Mouse (Mus musculus) forebrain, postnatal 0 days (tissue): ENCODE measurements at regions not wholly inside any gene's neighbourhood (a gene's known extent, or its start where the extent isn't known, plus 50 kb on each side); places are given as distances from the start of the nearest gene placed in this dataset.

ENCODE experiments used
- ATAC-seq: fragments of 200-750 bp; cut with Nextera tagmentation; 2 replicates; pipeline ENCODE4 v1.8.0; 2017; ENCODE audit warnings: mild to moderate bottlenecking, moderate library complexity
- DNase-seq: peaks from one replicate; pipeline ENCODE4 v3.0.0-alpha.2; 2015
- H3K27ac ChIP-seq: fragments of 300-500 bp; sonication (generic); 2 replicates; pipeline ENCODE4 v1.5.1; 2014; ENCODE audit warnings: low read depth, mild to moderate bottlenecking, antibody characterized with exemption, low read length, moderate library complexity, mixed read lengths
- H3K27me3 ChIP-seq: fragments of 300-500 bp; sonication (generic); 2 replicates; pipeline ENCODE4 v1.6.1; 2014; ENCODE audit warnings: mild to moderate bottlenecking, low read length, mixed read lengths; ENCODE audit not compliant: insufficient read depth
- H3K36me3 ChIP-seq: fragments of 300-500 bp; sonication (generic); 2 replicates; pipeline ENCODE4 v1.6.1; 2014; ENCODE audit warnings: mild to moderate bottlenecking, moderate library complexity; ENCODE audit not compliant: insufficient read depth
- H3K4me1 ChIP-seq: fragments of 300-500 bp; sonication (generic); 2 replicates; pipeline ENCODE4 v1.6.1; 2014; ENCODE audit warnings: antibody characterized with exemption; ENCODE audit not compliant: insufficient read depth
- H3K4me2 ChIP-seq: fragments of 300-500 bp; sonication (generic); 2 replicates; pipeline ENCODE4 v1.6.1; 2014; ENCODE audit warnings: low read depth, mild to moderate bottlenecking, moderate library complexity
- H3K4me3 ChIP-seq: fragments of 300-500 bp; sonication (generic); 2 replicates; pipeline ENCODE4 v1.5.1; 2014; ENCODE audit warnings: low read depth, low read length, mixed read lengths
- H3K9ac ChIP-seq: fragments of 300-500 bp; sonication (generic); 2 replicates; pipeline ENCODE4 v1.6.1; 2014; ENCODE audit warnings: mild to moderate bottlenecking
- H3K9me3 ChIP-seq: fragments of 300-500 bp; sonication (generic); 2 replicates; pipeline ENCODE4 v1.6.1; 2016; ENCODE audit warnings: low read length
- CTCF ChIP-seq: sonication (generic); IDR thresholded peaks from 2 replicates; pipeline ENCODE4 v1.5.1; 2016; ENCODE audit warnings: antibody characterized with exemption, control low read depth, low read depth
- WGBS: fragments of 180-500 bp; shearing (Covaris S2); extraction: QIAGEN DNeasy Blood & Tissue Kit; methylation state at CpG from one replicate; pipeline ENCODE4 v1.1.7; 2014; 5-methylcytosine and 5-hydroxymethylcytosine counted together

- 0 out of 2 replicates have a peak, but pooled peaks cover 6% of the 10 kb centered on the region for H3K4me1 ChIP-seq
Measured at GRCm38 (mm10) chr1:167951717-167952116, 262.7 kb downstream of the Lmx1a start.

DNA sequence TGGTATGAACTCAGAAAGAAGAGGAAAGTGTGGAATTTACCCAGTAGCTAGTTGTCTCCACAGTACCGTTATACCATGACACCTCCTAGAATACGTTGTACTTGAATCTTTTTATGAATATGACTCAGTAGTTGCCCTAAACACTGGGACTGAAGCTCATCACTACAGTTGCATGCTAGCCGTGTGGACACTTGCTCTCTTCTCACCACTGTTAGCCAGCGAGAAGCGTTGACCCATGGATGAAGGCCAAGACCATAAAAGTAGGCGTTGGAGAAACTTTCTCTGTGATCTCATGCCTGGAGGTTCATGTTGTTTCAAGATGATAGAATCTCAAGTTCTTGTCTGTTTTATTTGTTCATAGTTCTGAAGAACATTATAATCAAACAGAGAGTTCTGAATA, 269.5 kb downstream of the Lmx1a start:
- WGBS: 93% methylated on average over 6 of the region's 6 CpGs
- TF ChIP-seq CTCF: no peak
- no peak overlapping the region for H3K4me2 ChIP-seq
- H3K9ac ChIP-seq: no peak overlapping the region
- DNase-seq (no peak), ATAC-seq (no peak)
- H3K4me1 ChIP-seq: no peaks in the 10 kb centered on the region
- H3K27me3 ChIP-seq: no peaks in the 10 kb centered on the region
- H3K36me3 ChIP-seq: no peaks in the 10 kb centered on the region
- H3K4me3 ChIP-seq: no peak overlapping the region
- no peak overlapping the region for H3K27ac ChIP-seq
- H3K9me3 ChIP-seq: no peaks in the 10 kb centered on the region

More at GRCm38 (mm10) chr1:167951717-167952116, 262.7 kb downstream of the Lmx1a start:
- no peak for ATAC-seq
- H3K36me3 ChIP-seq: no peaks in the 10 kb centered on the region
- H3K4me3 ChIP-seq: no peak overlapping the region
- no peak overlapping the region for H3K4me2 ChIP-seq
- H3K27me3 ChIP-seq: no peaks in the 10 kb centered on the region
- DNase-seq: no peak
- H3K9ac ChIP-seq: no peak overlapping the region
- no peak for TF ChIP-seq CTCF
- H3K27ac ChIP-seq: no peak overlapping the region
- no peaks in the 10 kb centered on the region for H3K9me3 ChIP-seq

GRCm38 (mm10) chr1:167969545-167969944, 280.5 kb downstream of the Lmx1a start:
- ATAC-seq (no peak), DNase-seq (no peak)
- H3K9ac ChIP-seq: no peak overlapping the region
- H3K4me1 ChIP-seq: no peaks in the 10 kb centered on the region
- no peaks in the 10 kb centered on the region for H3K36me3 ChIP-seq
- H3K9me3 ChIP-seq: no peaks in the 10 kb centered on the region
- no peak overlapping the region for H3K27ac ChIP-seq
- H3K4me3 ChIP-seq: no peak overlapping the region
- no peak for TF ChIP-seq CTCF
- H3K27me3 ChIP-seq: no peaks in the 10 kb centered on the region
- H3K4me2 ChIP-seq: no peak overlapping the region
- 36% methylated on average over 3 of the region's 3 CpGs for WGBS

GRCm38 (mm10) chr1:167969985-167970384, 280.9 kb downstream of the Lmx1a start:
- Histone ChIP-seq H3K27me3 (no peaks in the 10 kb centered on the region), H3K36me3 (no peaks in the 10 kb centered on the region), H3K9ac (no peak overlapping the region), H3K4me2 (no peak overlapping the region), H3K4me3 (no peak overlapping the region), H3K27ac (no peak overlapping the region), H3K9me3 (no peaks in the 10 kb centered on the region), H3K4me1 (no peaks in the 10 kb centered on the region)
- TF ChIP-seq CTCF: no peak
- no peak for ATAC-seq
- DNase-seq: no peak
- WGBS: 16% methylated on average over 5 of the region's 5 CpGs

- H3K4me2 ChIP-seq: no peak overlapping the region
- H3K9ac ChIP-seq: no peak overlapping the region
- H3K36me3 ChIP-seq: no peaks in the 10 kb centered on the region
- TF ChIP-seq CTCF: no peak
- ATAC-seq (no peak), DNase-seq (no peak)
- H3K4me3 ChIP-seq: no peak overlapping the region
- 82% methylated on average over 3 of the region's 3 CpGs for WGBS
- H3K9me3 ChIP-seq: no peaks in the 10 kb centered on the region
- H3K27me3 ChIP-seq: no peaks in the 10 kb centered on the region
- H3K4me1 ChIP-seq: no peaks in the 10 kb centered on the region
- no peak overlapping the region for H3K27ac ChIP-seq
Measured at GRCm38 (mm10) chr1:167976708-167977107, 287.7 kb downstream of the Lmx1a start.

- H3K9ac ChIP-seq: no peak overlapping the region
- no peaks in the 10 kb centered on the region for H3K4me1 ChIP-seq
- no peaks in the 10 kb centered on the region for H3K27me3 ChIP-seq
- WGBS: 84% methylated on average over 3 of the region's 3 CpGs
- no peak for ATAC-seq
- no peak overlapping the region for H3K4me2 ChIP-seq
- no peaks in the 10 kb centered on the region for H3K9me3 ChIP-seq
- DNase-seq: no peak
- TF ChIP-seq CTCF: no peak
- H3K36me3 ChIP-seq: no peaks in the 10 kb centered on the region
- H3K4me3 ChIP-seq: no peak overlapping the region
- H3K27ac ChIP-seq: no peak overlapping the region
Measured at GRCm38 (mm10) chr1:167979187-167979586, 290.1 kb downstream of the Lmx1a start.

- H3K27me3 ChIP-seq: no peaks in the 10 kb centered on the region
- 95% methylated on average over 5 of the region's 5 CpGs for WGBS
- H3K27ac ChIP-seq: no peak overlapping the region
- TF ChIP-seq CTCF: no peak
- H3K9ac ChIP-seq: no peak overlapping the region
- no peaks in the 10 kb centered on the region for H3K9me3 ChIP-seq
- H3K4me3 ChIP-seq: no peak overlapping the region
- ATAC-seq: no peak
- H3K36me3 ChIP-seq: no peaks in the 10 kb centered on the region
- DNase-seq: no peak
- no peaks in the 10 kb centered on the region for H3K4me1 ChIP-seq
- H3K4me2 ChIP-seq: no peak overlapping the region
Measured at GRCm38 (mm10) chr1:167979588-167979987, 290.6 kb downstream of the Lmx1a start.

DNA sequence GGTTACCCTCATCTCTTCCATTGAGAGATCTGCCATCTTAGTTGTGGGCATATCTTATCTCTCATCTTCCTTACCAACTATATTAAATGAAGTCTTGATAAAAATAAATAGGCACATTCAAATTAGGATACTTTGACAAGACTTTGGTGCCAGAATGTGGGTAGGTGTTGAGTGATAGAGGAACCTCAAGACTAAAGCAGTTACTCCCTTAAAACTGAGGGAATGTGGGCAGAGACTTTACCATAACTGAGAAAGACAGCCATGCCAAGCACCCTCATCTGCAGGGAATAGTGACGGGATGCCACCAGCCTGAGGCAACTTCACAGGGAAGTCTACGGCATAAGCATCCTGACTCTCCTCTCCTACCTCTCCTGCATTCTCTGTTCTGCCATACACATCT, 292.3 kb downstream of the Lmx1a start:
- H3K9me3 ChIP-seq: no peaks in the 10 kb centered on the region

More for the DNA sequence above, 292.3 kb downstream of the Lmx1a start:
- Histone ChIP-seq H3K4me3 (no peak overlapping the region), H3K9ac (no peak overlapping the region), H3K27me3 (no peaks in the 10 kb centered on the region), H3K27ac (no peak overlapping the region), H3K4me1 (no peaks in the 10 kb centered on the region), H3K4me2 (no peak overlapping the region), H3K36me3 (no peaks in the 10 kb centered on the region)
- no peak for TF ChIP-seq CTCF
- ATAC-seq: no peak
- WGBS: 96% methylated on average over 2 of the region's 2 CpGs
- DNase-seq: no peak
